Mouse (Mus musculus) CH12.LX (cell line): Measurements from ENCODE around the gene Cdyl.

ENCODE experiments used
- BHLHE40 ChIP-seq: IDR thresholded peaks from 2 replicates; pipeline ENCODE4 v1.6.1; 2011; ENCODE audit warnings: mild to moderate bottlenecking, low read depth, low read length, improper control_type of control experiment
- CTCF ChIP-seq, 2 experiments: IDR thresholded peaks in 1 of 2; conservative IDR thresholded peaks in 1 of 2; 2 replicates each; pipeline ENCODE4 v1.5.1; 2011 to 2012; ENCODE audit warnings: low read depth in 2 of 2, low read length in 2 of 2, improper control_type of control experiment in 1 of 2, inconsistent platforms in 1 of 2, mild to moderate bottlenecking in 1 of 2, moderate library complexity in 1 of 2
- HCFC1 ChIP-seq: IDR thresholded peaks from 2 replicates; pipeline ENCODE4 v1.6.1; 2012; ENCODE audit warnings: low read depth, mild to moderate bottlenecking, inconsistent platforms, low read length, improper control_type of control experiment
- KAT2A ChIP-seq: IDR thresholded peaks from 2 replicates; pipeline ENCODE4 v1.6.1; 2012; ENCODE audit warnings: low read length, improper control_type of control experiment, inconsistent platforms; ENCODE audit not compliant: insufficient replicate concordance
- MAFK ChIP-seq: IDR thresholded peaks from 2 replicates; pipeline ENCODE4 v1.6.1; 2011; ENCODE audit warnings: low read length, improper control_type of control experiment; ENCODE audit not compliant: insufficient replicate concordance
- POLR2A ChIP-seq: IDR thresholded peaks from 2 replicates; pipeline ENCODE4 v1.6.1; 2011; ENCODE audit warnings: low read depth, mild to moderate bottlenecking, improper control_type of control experiment, low read length
- ZMIZ1 ChIP-seq: IDR thresholded peaks from 2 replicates; pipeline ENCODE4 v1.6.1; 2012; ENCODE audit warnings: low read depth, mild to moderate bottlenecking, inconsistent platforms, low read length, improper control_type of control experiment

- no peak for TF ChIP-seq POLR2A
- TF ChIP-seq CTCF (conservative IDR thresholded peaks at IDR 0.05 in 1 of 2, IDR thresholded peaks at IDR 0.05 in 1 of 2; ENCODE audit: low read depth in 2 of 2, low read length in 2 of 2): no peak
- TF ChIP-seq KAT2A: no peak
- no peak for TF ChIP-seq MAFK
- no peak for TF ChIP-seq HCFC1
- TF ChIP-seq ZMIZ1: no peak
- TF ChIP-seq BHLHE40: no peak
Measured at GRCm38 (mm10) chr13:35652851-35653250, 6.8 kb upstream of the Cdyl start.
